Mouse (Mus musculus) myocyte (in vitro differentiated cells): ENCODE data around the gene Arhgef25. TPM values are rescaled to one million over a fixed set of nuclear protein-coding genes. Genes with fewer than 3 reads are reported as not detected.

Experiments
- H3K27me3 ChIP-seq: one replicate; pipeline ENCODE4 v1.6.1; 2011; ENCODE audit not compliant: control insufficient read depth, insufficient read depth, insufficient read length
- H3K36me3 ChIP-seq: one replicate; pipeline ENCODE4 v1.6.1; 2011; ENCODE audit not compliant: control insufficient read depth, insufficient read depth
- H3K4me2 ChIP-seq: one replicate; pipeline ENCODE4 v1.6.1; 2011; ENCODE audit warnings: low read depth, control low read depth
- H3K4me3 ChIP-seq: one replicate; pipeline ENCODE4 v1.5.1; 2011; ENCODE audit warnings: mild to moderate bottlenecking, control low read depth, moderate library complexity
- H3K79me2 ChIP-seq: one replicate; pipeline ENCODE4 v1.6.1; 2011; ENCODE audit not compliant: control insufficient read depth, insufficient read depth
- H3ac ChIP-seq: one replicate; pipeline ENCODE4 v1.6.1; 2011; ENCODE audit not compliant: control insufficient read depth, insufficient read length
- CEBPB ChIP-seq: IDR thresholded peaks from 2 replicates; pipeline ENCODE4 v1.6.1; 2011; ENCODE audit warnings: mild to moderate bottlenecking, moderate library complexity; ENCODE audit not compliant: poor library complexity, insufficient read depth, severe bottlenecking
- E2F4 ChIP-seq: IDR thresholded peaks from one replicate; pipeline ENCODE4 v1.6.1; 2011; ENCODE audit warnings: mild to moderate bottlenecking, control low read depth, moderate library complexity; ENCODE audit not compliant: insufficient read depth
- MAX ChIP-seq: IDR thresholded peaks from one replicate; pipeline ENCODE4 v1.6.1; 2011; ENCODE audit warnings: low read depth, mild to moderate bottlenecking, control low read depth
- MYOD1 ChIP-seq, 3 experiments: IDR thresholded peaks; one replicate each; pipeline ENCODE4 v1.6.1; 2011; ENCODE audit warnings: control low read depth in 2 of 3, low read depth in 2 of 3, mild to moderate bottlenecking in 2 of 3, moderate library complexity in 1 of 3; ENCODE audit not compliant: insufficient read length in 2 of 3, control insufficient read depth in 1 of 3
- MYOG ChIP-seq, 3 experiments: IDR thresholded peaks; one replicate each; pipeline ENCODE4 v1.6.1; 2011; ENCODE audit warnings: control low read depth in 2 of 3, low read depth in 2 of 3, mild to moderate bottlenecking in 2 of 3; ENCODE audit not compliant: insufficient read length in 2 of 3, control insufficient read depth in 1 of 3, insufficient read depth in 1 of 3
- POLR2A ChIP-seq: IDR thresholded peaks from one replicate; pipeline ENCODE4 v1.6.1; 2011; ENCODE audit warnings: low read depth, mild to moderate bottlenecking, control low read depth, moderate library complexity; ENCODE audit not compliant: insufficient read length
- POLR2AphosphoS2 ChIP-seq: IDR thresholded peaks from one replicate; pipeline ENCODE4 v1.6.1; 2011; ENCODE audit warnings: low read depth, control low read depth; ENCODE audit not compliant: insufficient read length
- REST ChIP-seq: IDR thresholded peaks from one replicate; pipeline ENCODE4 v1.6.1; 2011; ENCODE audit warnings: mild to moderate bottlenecking, control low read depth, moderate library complexity; ENCODE audit not compliant: insufficient read depth, insufficient read length
- SRF ChIP-seq: IDR thresholded peaks from one replicate; pipeline ENCODE4 v1.6.1; 2011; ENCODE audit warnings: low read depth; ENCODE audit not compliant: control insufficient read depth, insufficient read length
- TCF12 ChIP-seq: IDR thresholded peaks from one replicate; pipeline ENCODE4 v1.6.1; 2011; ENCODE audit warnings: mild to moderate bottlenecking, control low read depth; ENCODE audit not compliant: poor library complexity, insufficient read depth, severe bottlenecking
- TCF3 ChIP-seq: IDR thresholded peaks from one replicate; pipeline ENCODE4 v1.6.1; 2011; ENCODE audit warnings: low read depth, control low read depth; ENCODE audit not compliant: insufficient read length
- USF1 ChIP-seq: IDR thresholded peaks from one replicate; pipeline ENCODE4 v1.6.1; 2011; ENCODE audit warnings: low read depth, mild to moderate bottlenecking, control low read depth, moderate library complexity
- polyA plus RNA-seq: library from polyadenylated mRNA; unstranded; fragments of >200 nt; fragmentation: generic; extraction: Trizol; gene quantifications from one replicate; pipeline ENCODE4 v1.2.1, GENCODE M21; 2012; ENCODE audit warnings: missing spikeins

Gene Arhgef25
- polyA plus RNA-seq, 1 experiment, result 25.3 TPM

GRCm38 (mm10) chr10:127209928-127210570 lies 20.2 kb upstream of the Arhgef25 start:
- H3K4me3 ChIP-seq, result peak overlapping the region; percentile 49
- peak overlapping the region; percentile 81 for H3K4me2 ChIP-seq

DNA sequence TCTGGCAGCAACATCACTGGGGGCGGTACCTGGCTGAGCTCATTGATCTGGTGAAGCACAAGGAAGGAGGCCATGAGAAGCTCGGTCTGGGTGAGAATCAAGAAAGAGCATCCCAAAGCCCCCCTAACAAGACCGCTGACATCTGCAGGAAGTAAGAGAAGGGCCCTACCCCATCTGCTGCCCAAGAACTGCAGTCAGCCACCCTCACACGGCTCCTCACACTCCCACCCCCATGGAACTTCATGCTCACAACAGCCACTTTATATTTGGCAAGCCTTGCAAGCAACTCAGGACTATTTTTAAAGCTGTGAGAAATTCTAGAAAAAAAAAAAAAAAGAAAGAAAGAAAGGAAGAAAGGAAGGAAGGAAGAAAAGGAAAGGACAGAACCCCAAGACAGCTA lies 19.0 kb upstream of the Arhgef25 start:
- Histone ChIP-seq H3K27me3 (no peaks in the 10 kb centered on the region), H3ac (no peak overlapping the region), H3K79me2 (no peaks in the 10 kb centered on the region), H3K36me3 (peaks cover 18% of the 10 kb centered on the region), H3K4me2 (no peak overlapping the region), H3K4me3 (no peak overlapping the region)
- TF ChIP-seq POLR2AphosphoS2, result no peak
- TF ChIP-seq E2F4, result no peak
- TF ChIP-seq USF1, result no peak
- no peak for TF ChIP-seq CEBPB
- no peak for TF ChIP-seq TCF3
- TF ChIP-seq MAX, result no peak
- TF ChIP-seq SRF, result no peak
- no peak for TF ChIP-seq REST
- no peak for TF ChIP-seq MYOD1 (IDR thresholded peaks at IDR 0.05; ENCODE audit: control insufficient read depth in 1 of 3, insufficient read length in 2 of 3, low read depth in 2 of 3)
- TF ChIP-seq MYOG (IDR thresholded peaks at IDR 0.05; ENCODE audit: control insufficient read depth in 1 of 3, insufficient read depth in 1 of 3, insufficient read length in 2 of 3, low read depth in 2 of 3), result no peak
- no peak for TF ChIP-seq POLR2A
- no peak for TF ChIP-seq TCF12

More at GRCm38 (mm10) chr10:127209928-127210570, 20.2 kb upstream of the Arhgef25 start:
- no peak for TF ChIP-seq CEBPB
- no peak for TF ChIP-seq TCF3
- TF ChIP-seq POLR2A, result no peak
- TF ChIP-seq MAX, result no peak
- TF ChIP-seq USF1, result no peak
- no peak for TF ChIP-seq TCF12
- no peak for TF ChIP-seq E2F4
- no peak for TF ChIP-seq POLR2AphosphoS2
- TF ChIP-seq REST, result no peak
- TF ChIP-seq SRF, result no peak
- no peak for TF ChIP-seq MYOG (IDR thresholded peaks at IDR 0.05; ENCODE audit: control insufficient read depth in 1 of 3, insufficient read depth in 1 of 3, insufficient read length in 2 of 3, low read depth in 2 of 3)
- TF ChIP-seq MYOD1 (IDR thresholded peaks at IDR 0.05; ENCODE audit: control insufficient read depth in 1 of 3, insufficient read length in 2 of 3, low read depth in 2 of 3), result no peak
- H3K27me3 ChIP-seq, result no peaks in the 10 kb centered on the region
- H3ac ChIP-seq, result no peak overlapping the region
- H3K79me2 ChIP-seq, result no peaks in the 10 kb centered on the region
- H3K36me3 ChIP-seq, result peaks cover 18% of the 10 kb centered on the region

- Histone ChIP-seq H3K27me3 (no peaks in the 10 kb centered on the region), H3K36me3 (peaks cover 28% of the 10 kb centered on the region), H3ac (no peak overlapping the region), H3K4me2 (no peak overlapping the region), H3K4me3 (no peak overlapping the region), H3K79me2 (no peaks in the 10 kb centered on the region)
- no peak for TF ChIP-seq CEBPB
- TF ChIP-seq POLR2AphosphoS2, result no peak
- no peak for TF ChIP-seq MYOD1 (IDR thresholded peaks at IDR 0.05; ENCODE audit: control insufficient read depth in 1 of 3, insufficient read length in 2 of 3, low read depth in 2 of 3)
- no peak for TF ChIP-seq E2F4
- TF ChIP-seq REST, result no peak
- TF ChIP-seq MAX, result no peak
Observed at GRCm38 (mm10) chr10:127205373-127205772, 15.5 kb upstream of the Arhgef25 start.

GRCm38 (mm10) chr10:127204589-127204988 lies 14.7 kb upstream of the Arhgef25 start:
- TF ChIP-seq REST (no peak), TCF3 (no peak), POLR2A (no peak), SRF (no peak), MYOG (IDR thresholded peaks at IDR 0.05; ENCODE audit: control insufficient read depth in 1 of 3, insufficient read depth in 1 of 3, insufficient read length in 2 of 3, low read depth in 2 of 3) (no peak), MYOD1 (IDR thresholded peaks at IDR 0.05; ENCODE audit: control insufficient read depth in 1 of 3, insufficient read length in 2 of 3, low read depth in 2 of 3) (no peak), POLR2AphosphoS2 (no peak), TCF12 (no peak), CEBPB (no peak), USF1 (no peak), MAX (no peak), E2F4 (no peak)
- H3K4me2 ChIP-seq, result no peak overlapping the region
- H3K79me2 ChIP-seq, result no peaks in the 10 kb centered on the region
- H3ac ChIP-seq, result no peak overlapping the region
- peaks cover 28% of the 10 kb centered on the region for H3K36me3 ChIP-seq
- no peak overlapping the region for H3K4me3 ChIP-seq
- H3K27me3 ChIP-seq, result no peaks in the 10 kb centered on the region

- Histone ChIP-seq H3K36me3 (peaks cover 28% of the 10 kb centered on the region), H3K79me2 (no peaks in the 10 kb centered on the region), H3K27me3 (no peaks in the 10 kb centered on the region), H3K4me3 (no peak overlapping the region), H3K4me2 (no peak overlapping the region), H3ac (no peak overlapping the region)
- TF ChIP-seq MAX (no peak), SRF (no peak), TCF12 (no peak), POLR2AphosphoS2 (no peak), E2F4 (no peak), TCF3 (no peak)
Observed at GRCm38 (mm10) chr10:127203106-127203505, 13.2 kb upstream of the Arhgef25 start.
